Mouse (Mus musculus) spleen, adult 2 months (tissue): ENCODE results near the gene Atp7b. TPM values are rescaled to one million over a fixed set of nuclear protein-coding genes. Genes with fewer than 3 reads are reported as not detected.

Experiments
- DNase-seq, 2 experiments: peaks; one replicate each; pipeline versions ENCODE4 v3.0.0 to v3.0.0-alpha.2; 2012 to 2021; ENCODE audit warnings: low spot score in 2 of 2, low read depth in 1 of 2
- H3K27ac ChIP-seq: fragments of 200-500 bp; 2 replicates; pipeline ENCODE4 v1.5.1; 2012; ENCODE audit warnings: low read length, inconsistent platforms; ENCODE audit not compliant: insufficient read depth
- H3K27me3 ChIP-seq: fragments of 200-500 bp; 2 replicates; pipeline ENCODE4 v1.6.1; 2012; ENCODE audit warnings: mild to moderate bottlenecking, moderate library complexity, low read length, inconsistent platforms; ENCODE audit not compliant: control insufficient read depth, insufficient read depth
- H3K36me3 ChIP-seq: fragments of 200-500 bp; 2 replicates; pipeline ENCODE4 v1.6.1; 2012; ENCODE audit warnings: mild to moderate bottlenecking, low read length, inconsistent platforms; ENCODE audit not compliant: control insufficient read depth, insufficient read depth
- H3K4me1 ChIP-seq: fragments of 200-500 bp; 2 replicates; pipeline ENCODE4 v1.6.1; 2011; ENCODE audit warnings: inconsistent platforms; ENCODE audit not compliant: control insufficient read depth, insufficient read depth, insufficient read length
- H3K4me3 ChIP-seq: fragments of 200-500 bp; 2 replicates; pipeline ENCODE4 v1.5.1; 2011; ENCODE audit warnings: mild to moderate bottlenecking, inconsistent platforms; ENCODE audit not compliant: insufficient read depth, insufficient read length; ENCODE audit errors: extremely low read depth
- CTCF ChIP-seq: fragments of 200-500 bp; IDR thresholded peaks from 2 replicates; pipeline ENCODE4 v1.5.1; 2011; ENCODE audit warnings: mild to moderate bottlenecking, inconsistent platforms; ENCODE audit not compliant: insufficient read depth, insufficient read length, insufficient replicate concordance; ENCODE audit errors: extremely low read depth
- POLR2A ChIP-seq: fragments of 200-500 bp; IDR thresholded peaks from 2 replicates; pipeline ENCODE4 v1.6.1; 2011; ENCODE audit warnings: low read depth, low read length, inconsistent platforms
- WGBS: fragments of 180-500 bp; shearing (Covaris S2); methylation state at CpG from one replicate; pipeline ENCODE4 v1.1.7; 2018; 5-methylcytosine and 5-hydroxymethylcytosine counted together
- polyA plus RNA-seq: library from polyadenylated mRNA; depleted of rRNA; stranded (reverse); fragments of >200 nt; gene quantifications from 2 replicates; pipeline ENCODE4 v1.2.3, GENCODE M21; 2012; rRNA removed

The Atp7b gene
- 1.1 TPM in 2 replicates for polyA plus RNA-seq

DNA sequence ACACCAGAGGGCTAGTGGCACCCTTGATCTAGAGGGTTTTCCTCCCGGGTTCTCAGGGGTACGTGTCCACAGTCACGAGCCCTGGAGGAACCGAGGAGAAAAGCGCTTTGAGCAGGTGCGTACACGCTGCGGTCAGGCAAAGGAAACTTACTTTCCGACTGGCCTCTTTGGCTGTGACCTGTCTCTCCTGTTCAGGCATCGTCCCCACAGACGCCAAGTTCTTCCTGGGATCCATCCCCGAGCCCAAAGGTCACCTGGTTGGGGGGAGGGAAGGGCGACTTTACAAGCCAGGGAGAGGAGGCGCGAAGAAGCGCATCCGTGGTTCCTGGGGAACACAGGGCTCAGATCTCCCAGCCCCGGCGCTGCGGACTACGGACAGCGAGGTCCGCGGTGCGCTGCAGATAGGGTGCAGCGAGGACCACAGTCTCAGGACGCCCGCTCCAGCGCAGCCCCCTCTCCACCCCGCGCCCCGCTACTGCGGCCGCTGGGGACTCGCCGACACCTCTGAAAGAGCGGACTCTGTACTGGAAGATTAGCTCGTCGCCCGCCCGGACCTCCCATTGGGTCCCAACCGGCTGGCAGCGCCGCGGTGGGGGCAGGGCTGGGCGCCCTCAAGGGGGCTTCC is at the start of gene Atp7b:
TSS of gene Atp7b (minus strand) at position 485 of the 625 bp plus-strand sequence.
- under 1% methylated on average over 44 of the region's 46 CpGs for WGBS
- Histone ChIP-seq H3K4me1 (no peaks in the 10 kb centered on the region), H3K27me3 (peaks cover 3% of the 10 kb centered on the region; the same call in 1 of the 2 replicates), H3K27ac (no peak within 1 kb of the TSS), H3K4me3 (peak within 1 kb of the TSS; percentile 68), H3K36me3 (peaks cover 3% of the 10 kb centered on the region)
- peak in 1 of 2 experiments; percentile 23 for DNase-seq
- TF ChIP-seq CTCF: no peak
- no peak for TF ChIP-seq POLR2A

DNA sequence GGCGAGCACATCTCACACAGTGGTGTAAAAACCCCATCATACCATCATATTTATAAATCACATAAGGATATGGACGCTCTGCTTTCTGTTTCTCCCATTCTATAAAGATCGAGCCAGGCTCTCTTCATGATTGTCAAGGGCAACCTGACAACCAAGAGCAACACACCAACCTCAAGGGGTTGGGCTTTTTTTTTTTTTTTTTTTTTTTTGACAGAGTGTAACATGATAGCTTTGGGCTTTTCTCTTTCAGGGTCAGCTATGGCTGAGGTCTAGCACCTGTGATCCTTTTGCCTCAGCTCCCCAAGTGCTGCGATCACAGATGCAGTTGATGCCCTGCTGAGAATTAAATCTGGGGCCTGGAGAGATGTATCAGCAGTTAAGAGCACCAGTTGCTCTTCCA is 46.9 kb upstream of the Atp7b start:
- Histone ChIP-seq H3K36me3 (no peaks in the 10 kb centered on the region), H3K4me1 (no peaks in the 10 kb centered on the region), H3K27ac (no peak overlapping the region), H3K4me3 (no peak overlapping the region), H3K27me3 (no peaks in the 10 kb centered on the region)
- WGBS: 77% methylated on average over 4 of the region's 4 CpGs
- DNase-seq: no peak
- TF ChIP-seq POLR2A (no peak), CTCF (no peak)

DNA sequence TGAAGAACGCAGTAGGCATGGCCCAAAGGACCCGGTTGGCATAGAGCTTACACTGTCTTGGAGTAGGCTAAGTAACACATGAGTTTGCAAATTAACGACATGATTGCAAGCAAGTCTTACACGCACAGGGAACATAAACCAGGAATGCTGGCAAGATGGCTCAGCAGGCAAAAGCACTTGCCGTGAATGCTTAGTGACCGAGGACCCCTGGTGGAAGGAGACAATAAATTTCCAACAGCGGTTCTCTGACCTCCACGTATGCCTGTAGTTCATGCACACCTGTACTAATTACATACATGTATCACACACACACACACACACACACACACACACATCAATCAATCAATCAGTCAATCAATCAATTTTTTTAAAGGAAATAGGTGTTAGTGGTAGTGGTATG is 31.5 kb upstream of the Atp7b start:
- Histone ChIP-seq H3K36me3 (no peaks in the 10 kb centered on the region), H3K27me3 (no peaks in the 10 kb centered on the region), H3K4me1 (no peaks in the 10 kb centered on the region), H3K27ac (no peak overlapping the region), H3K4me3 (no peak overlapping the region)
- TF ChIP-seq CTCF (no peak), POLR2A (no peak)
- DNase-seq: no peak
- WGBS: 65% methylated on average over 8 of the region's 8 CpGs

DNA sequence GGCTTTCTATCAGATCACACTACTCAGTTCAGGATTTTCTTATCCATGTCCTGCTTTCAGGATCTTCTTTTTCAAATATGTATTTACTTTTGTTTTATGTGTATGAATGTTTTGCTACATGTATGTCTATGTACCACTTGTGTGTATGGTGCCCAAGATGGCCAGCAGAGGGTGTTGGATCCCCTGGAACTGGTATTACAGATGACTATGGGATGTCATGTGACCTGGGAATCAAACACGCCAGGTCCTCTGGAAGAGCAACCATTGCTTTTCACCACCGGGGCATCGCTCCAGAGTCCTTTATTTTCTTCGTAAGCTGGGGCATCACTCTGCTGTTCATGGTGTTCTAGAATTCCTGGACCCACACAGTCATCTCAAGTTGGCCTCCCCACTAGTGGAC is 29.1 kb upstream of the Atp7b start:
- no peaks in the 10 kb centered on the region for H3K4me1 ChIP-seq
- no peaks in the 10 kb centered on the region for H3K36me3 ChIP-seq
- 93% methylated on average over 4 of the region's 4 CpGs for WGBS
- no peaks in the 10 kb centered on the region for H3K27me3 ChIP-seq
- DNase-seq: no peak
- H3K27ac ChIP-seq: no peak overlapping the region
- TF ChIP-seq POLR2A (no peak), CTCF (no peak)
- no peak overlapping the region for H3K4me3 ChIP-seq

DNA sequence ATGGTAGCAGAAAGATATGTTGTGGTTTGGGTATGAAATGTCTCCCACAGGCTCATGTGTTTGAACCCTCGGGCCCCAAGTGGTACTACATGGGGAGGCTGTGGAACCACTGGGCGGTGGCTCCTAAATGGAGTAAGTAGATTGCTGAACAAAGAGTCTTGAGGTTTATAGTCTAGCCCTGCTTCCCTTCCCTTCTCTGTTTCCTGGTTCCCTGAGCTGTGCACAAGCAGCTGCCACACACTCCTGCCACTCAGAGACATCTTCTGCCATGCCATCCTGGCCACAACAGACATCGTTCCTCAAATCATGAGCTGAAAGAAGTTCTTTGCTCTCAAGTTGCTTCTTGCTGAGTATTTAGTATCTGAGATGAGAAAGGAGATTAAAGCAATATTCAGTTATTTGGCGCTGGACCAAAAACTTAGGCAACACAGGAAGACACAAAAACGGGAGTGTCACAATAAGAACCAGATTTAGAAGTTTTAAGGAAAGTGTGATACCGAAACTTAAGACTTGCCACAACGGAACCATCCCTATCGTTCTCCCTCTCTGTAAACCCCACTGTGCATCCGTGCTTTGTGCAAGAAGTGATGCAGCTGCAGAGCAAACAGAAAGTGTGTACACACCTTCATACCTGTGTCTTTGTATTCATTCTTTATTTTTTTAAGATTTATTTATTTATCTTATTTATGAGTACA is 19.4 kb upstream of the Atp7b start:
- no peaks in the 10 kb centered on the region for H3K36me3 ChIP-seq
- no peaks in the 10 kb centered on the region for H3K4me1 ChIP-seq
- WGBS: 74% methylated on average over 9 of the region's 9 CpGs
- TF ChIP-seq CTCF: no peak
- TF ChIP-seq POLR2A: no peak
- H3K27ac ChIP-seq: no peak overlapping the region
- no peak overlapping the region for H3K4me3 ChIP-seq
- DNase-seq: no peak
- no peaks in the 10 kb centered on the region for H3K27me3 ChIP-seq

DNA sequence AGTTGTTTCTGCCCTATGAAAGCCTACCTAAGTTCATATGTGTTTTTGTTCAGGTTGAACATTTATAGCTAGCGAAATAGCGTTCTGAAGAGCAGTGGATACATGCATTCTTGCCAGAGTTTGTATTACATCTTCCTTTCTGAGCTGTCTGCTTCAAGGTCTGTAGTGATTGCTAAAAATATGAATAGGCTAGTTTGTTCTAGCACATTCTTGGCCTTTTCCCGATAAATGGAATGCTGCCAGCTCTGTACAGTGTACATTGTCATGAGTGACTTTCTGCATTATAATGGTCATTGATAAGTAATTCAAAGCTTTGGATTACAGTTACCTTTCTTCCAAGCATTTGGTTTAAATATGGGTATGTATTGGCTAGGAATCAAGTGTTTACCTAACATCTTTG is 1.0 kb upstream of the Atp7b start:
- DNase-seq: no peak
- TF ChIP-seq POLR2A (no peak), CTCF (no peak)
- Histone ChIP-seq H3K4me1 (no peaks in the 10 kb centered on the region), H3K27ac (no peak overlapping the region), H3K4me3 (peak overlapping the region; percentile 31; the same call in 1 of the 2 replicates), H3K36me3 (peaks cover 12% of the 10 kb centered on the region), H3K27me3 (peaks cover 3% of the 10 kb centered on the region; the same call in 1 of the 2 replicates)
- 5% methylated on average over 3 of the region's 3 CpGs for WGBS

DNA sequence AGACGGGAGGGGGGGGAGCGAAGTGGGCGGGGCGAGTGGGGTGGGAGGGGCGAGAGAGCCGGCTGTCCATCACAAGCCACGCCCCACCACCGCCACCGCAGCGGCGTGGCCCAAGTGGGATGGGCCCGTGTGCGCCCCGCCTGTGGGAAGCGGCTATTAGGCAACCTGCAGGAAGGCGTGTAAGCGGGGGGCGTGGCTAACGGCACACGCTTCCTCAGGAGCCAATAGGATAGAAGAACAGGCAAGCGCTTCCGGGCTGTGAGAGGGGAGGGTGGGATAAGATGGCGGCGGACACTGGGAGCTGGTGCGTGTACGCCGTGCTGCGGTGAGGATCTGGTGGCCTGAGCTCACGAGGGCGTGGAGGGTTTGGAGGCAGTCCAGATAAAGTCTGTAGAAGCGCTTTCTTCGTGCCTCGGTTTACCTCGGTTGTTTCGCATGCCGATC is 363 bp upstream of the Atp7b start, which contains the start of gene Alg11:
TSS of gene Alg11 (plus strand) at position 276 of the 444 bp plus-strand sequence.
- TF ChIP-seq POLR2A (peak; percentile 97), CTCF (no peak)
- Histone ChIP-seq H3K4me1 (no peaks in the 10 kb centered on the region), H3K27ac (no peak within 1 kb of the TSS), H3K36me3 (peaks cover 8% of the 10 kb centered on the region), H3K27me3 (peaks cover 3% of the 10 kb centered on the region; the same call in 1 of the 2 replicates), H3K4me3 (peak within 1 kb of the TSS; percentile 68)
- WGBS: 2% methylated on average over 36 of the region's 36 CpGs
- DNase-seq: peak; percentile 94 to 96
